Mouse (Mus musculus) kidney, adult 2 months (tissue): ENCODE measurements around the gene Trim46.

Experiments used
- CTCF ChIP-seq: fragments of 200-500 bp; conservative IDR thresholded peaks from 2 replicates; pipeline ENCODE4 v1.5.1; 2011; ENCODE audit warnings: low read depth, mild to moderate bottlenecking, control low read depth, low read length, moderate library complexity, mixed read lengths; ENCODE audit not compliant: insufficient read depth, insufficient read length
- POLR2A ChIP-seq: fragments of 200-500 bp; IDR thresholded peaks from one replicate; pipeline ENCODE4 v1.6.1; 2011; ENCODE audit warnings: low read depth, low read length, control low read depth

DNA sequence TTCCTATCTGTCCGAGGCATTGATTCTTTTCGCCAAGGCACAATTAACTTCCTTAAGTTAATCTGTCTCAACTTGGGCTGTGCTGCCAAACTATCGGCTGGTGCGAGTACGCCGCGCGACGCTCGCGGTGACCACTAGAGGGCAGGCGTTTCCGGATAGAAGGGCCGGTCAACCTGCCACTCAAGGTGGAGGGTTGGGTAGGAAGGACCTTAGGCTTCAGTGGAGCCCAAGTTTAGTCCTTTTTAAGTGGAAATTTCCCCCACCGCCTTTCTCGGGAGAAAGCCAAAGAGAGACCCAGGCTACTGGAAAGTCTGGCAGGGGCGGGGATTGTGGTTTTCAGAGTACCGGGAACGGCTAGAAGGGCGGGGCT lies 17.9 kb downstream of the Trim46 start:
- TF ChIP-seq POLR2A (no peak), CTCF (peak; percentile 95)
